Mouse (Mus musculus) ES-CJ7 (cell line): ENCODE data around the gene Vps8.

Experiments
- DNase-seq: peaks from one replicate; pipeline ENCODE4 v3.0.0; 2011; ENCODE audit warnings: low read depth, low spot score

The Vps8 gene

GRCm38 (mm10) chr16:21627248-21627647, 204.3 kb downstream of the Vps8 start:
- DNase-seq, result no peak

GRCm38 (mm10) chr16:21628061-21628591, 205.2 kb downstream of the Vps8 start:
- DNase-seq, result no peak

GRCm38 (mm10) chr16:21630614-21631013, 207.7 kb downstream of the Vps8 start:
- no peak for DNase-seq

- DNase-seq, result no peak
Observed at GRCm38 (mm10) chr16:21631815-21632222, 208.9 kb downstream of the Vps8 start.

- no peak for DNase-seq
Observed at GRCm38 (mm10) chr16:21634460-21634859, 211.5 kb downstream of the Vps8 start.

GRCm38 (mm10) chr16:21636156-21636853, 213.4 kb downstream of the Vps8 start:
- DNase-seq, result no peak

- DNase-seq, result no peak
Observed at GRCm38 (mm10) chr16:21637201-21637819, 214.4 kb downstream of the Vps8 start.

GRCm38 (mm10) chr16:21640766-21641499, 218.0 kb downstream of the Vps8 start:
- DNase-seq, result no peak

- no peak for DNase-seq
Observed at GRCm38 (mm10) chr16:21641944-21642343, 219.0 kb downstream of the Vps8 start.

- no peak for DNase-seq
Observed at GRCm38 (mm10) chr16:21642906-21643305, 220.0 kb downstream of the Vps8 start.

- no peak for DNase-seq
Observed at GRCm38 (mm10) chr16:21643621-21644041, 220.7 kb downstream of the Vps8 start.

- DNase-seq, result no peak
Observed at GRCm38 (mm10) chr16:21644066-21644561, 221.2 kb downstream of the Vps8 start.

- no peak for DNase-seq
Observed at GRCm38 (mm10) chr16:21644574-21644973, 221.7 kb downstream of the Vps8 start.

- DNase-seq, result no peak
Observed at GRCm38 (mm10) chr16:21645915-21646314, 223.0 kb downstream of the Vps8 start.

GRCm38 (mm10) chr16:21646496-21646895, 223.6 kb downstream of the Vps8 start:
- DNase-seq, result no peak

- no peak for DNase-seq
Observed at GRCm38 (mm10) chr16:21648800-21649199, 225.9 kb downstream of the Vps8 start.

- no peak for DNase-seq
Observed at GRCm38 (mm10) chr16:21650289-21650688, 227.4 kb downstream of the Vps8 start.

GRCm38 (mm10) chr16:21651161-21651560, 228.2 kb downstream of the Vps8 start:
- no peak for DNase-seq

- DNase-seq, result no peak
Observed at GRCm38 (mm10) chr16:21653151-21653550, 230.2 kb downstream of the Vps8 start.

GRCm38 (mm10) chr16:21654384-21654783, 231.5 kb downstream of the Vps8 start:
- DNase-seq, result no peak

- DNase-seq, result no peak
Observed at GRCm38 (mm10) chr16:21655291-21655690, 232.4 kb downstream of the Vps8 start.

GRCm38 (mm10) chr16:21655961-21656360, 233.0 kb downstream of the Vps8 start:
- DNase-seq, result no peak
